Mouse (Mus musculus) myocyte (in vitro differentiated cells): Measurements from ENCODE around the gene Cmtm1. TPM values are rescaled to one million over a fixed set of nuclear protein-coding genes. Genes with fewer than 3 reads are reported as not detected.
"Not testable (repeated sequence)": the region's sequence is repeated elsewhere in the genome, so short reads cannot be mapped to it uniquely, and the experiment has no call there.

Experiments used
- H3K27me3 ChIP-seq: one replicate; pipeline ENCODE4 v1.6.1; 2011; ENCODE audit not compliant: control insufficient read depth, insufficient read depth, insufficient read length
- H3K36me3 ChIP-seq: one replicate; pipeline ENCODE4 v1.6.1; 2011; ENCODE audit not compliant: control insufficient read depth, insufficient read depth
- H3K4me2 ChIP-seq: one replicate; pipeline ENCODE4 v1.6.1; 2011; ENCODE audit warnings: low read depth, control low read depth
- H3K4me3 ChIP-seq: one replicate; pipeline ENCODE4 v1.5.1; 2011; ENCODE audit warnings: mild to moderate bottlenecking, control low read depth, moderate library complexity
- H3K79me2 ChIP-seq: one replicate; pipeline ENCODE4 v1.6.1; 2011; ENCODE audit not compliant: control insufficient read depth, insufficient read depth
- H3ac ChIP-seq: one replicate; pipeline ENCODE4 v1.6.1; 2011; ENCODE audit not compliant: control insufficient read depth, insufficient read length
- CEBPB ChIP-seq: IDR thresholded peaks from 2 replicates; pipeline ENCODE4 v1.6.1; 2011; ENCODE audit warnings: mild to moderate bottlenecking, moderate library complexity; ENCODE audit not compliant: poor library complexity, insufficient read depth, severe bottlenecking
- E2F4 ChIP-seq: IDR thresholded peaks from one replicate; pipeline ENCODE4 v1.6.1; 2011; ENCODE audit warnings: mild to moderate bottlenecking, control low read depth, moderate library complexity; ENCODE audit not compliant: insufficient read depth
- MAX ChIP-seq: IDR thresholded peaks from one replicate; pipeline ENCODE4 v1.6.1; 2011; ENCODE audit warnings: low read depth, mild to moderate bottlenecking, control low read depth
- MYOD1 ChIP-seq, 3 experiments: IDR thresholded peaks; one replicate each; pipeline ENCODE4 v1.6.1; 2011; ENCODE audit warnings: control low read depth in 2 of 3, low read depth in 2 of 3, mild to moderate bottlenecking in 2 of 3, moderate library complexity in 1 of 3; ENCODE audit not compliant: insufficient read length in 2 of 3, control insufficient read depth in 1 of 3
- MYOG ChIP-seq, 3 experiments: IDR thresholded peaks; one replicate each; pipeline ENCODE4 v1.6.1; 2011; ENCODE audit warnings: control low read depth in 2 of 3, low read depth in 2 of 3, mild to moderate bottlenecking in 2 of 3; ENCODE audit not compliant: insufficient read length in 2 of 3, control insufficient read depth in 1 of 3, insufficient read depth in 1 of 3
- POLR2A ChIP-seq: IDR thresholded peaks from one replicate; pipeline ENCODE4 v1.6.1; 2011; ENCODE audit warnings: low read depth, mild to moderate bottlenecking, control low read depth, moderate library complexity; ENCODE audit not compliant: insufficient read length
- POLR2AphosphoS2 ChIP-seq: IDR thresholded peaks from one replicate; pipeline ENCODE4 v1.6.1; 2011; ENCODE audit warnings: low read depth, control low read depth; ENCODE audit not compliant: insufficient read length
- REST ChIP-seq: IDR thresholded peaks from one replicate; pipeline ENCODE4 v1.6.1; 2011; ENCODE audit warnings: mild to moderate bottlenecking, control low read depth, moderate library complexity; ENCODE audit not compliant: insufficient read depth, insufficient read length
- SRF ChIP-seq: IDR thresholded peaks from one replicate; pipeline ENCODE4 v1.6.1; 2011; ENCODE audit warnings: low read depth; ENCODE audit not compliant: control insufficient read depth, insufficient read length
- TCF12 ChIP-seq: IDR thresholded peaks from one replicate; pipeline ENCODE4 v1.6.1; 2011; ENCODE audit warnings: mild to moderate bottlenecking, control low read depth; ENCODE audit not compliant: poor library complexity, insufficient read depth, severe bottlenecking
- TCF3 ChIP-seq: IDR thresholded peaks from one replicate; pipeline ENCODE4 v1.6.1; 2011; ENCODE audit warnings: low read depth, control low read depth; ENCODE audit not compliant: insufficient read length
- USF1 ChIP-seq: IDR thresholded peaks from one replicate; pipeline ENCODE4 v1.6.1; 2011; ENCODE audit warnings: low read depth, mild to moderate bottlenecking, control low read depth, moderate library complexity
- polyA plus RNA-seq: library from polyadenylated mRNA; unstranded; fragments of >200 nt; fragmentation: generic; extraction: Trizol; gene quantifications from one replicate; pipeline ENCODE4 v1.2.1, GENCODE M21; 2012; ENCODE audit warnings: missing spikeins

The Cmtm1 gene
- polyA plus RNA-seq, 1 experiment: not detected

DNA sequence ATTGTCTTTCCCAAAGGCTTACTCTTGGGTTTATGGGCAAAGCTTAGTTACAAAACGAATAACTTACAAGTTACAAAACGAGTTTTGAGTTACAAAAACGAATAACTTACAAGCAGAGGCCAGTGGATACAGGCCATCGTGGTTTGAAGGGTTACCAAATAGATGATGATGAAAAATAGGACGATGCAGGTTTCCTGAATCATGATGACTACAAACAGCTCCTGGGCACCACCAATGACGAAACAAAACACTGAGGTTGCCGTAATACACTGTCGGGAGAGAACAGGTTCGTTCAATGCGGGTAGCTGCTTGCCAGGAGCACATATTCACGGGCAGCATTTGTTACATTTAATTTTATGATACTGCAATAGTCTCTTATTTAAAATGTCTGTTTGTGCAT is 5.0 kb downstream of the Cmtm1 start:
- H3ac ChIP-seq: no peak overlapping the region
- H3K79me2 ChIP-seq: no peaks in the 10 kb centered on the region
- TF ChIP-seq MYOG (IDR thresholded peaks at IDR 0.05; ENCODE audit: control insufficient read depth in 1 of 3, insufficient read depth in 1 of 3, insufficient read length in 2 of 3, low read depth in 2 of 3) (no peak), POLR2AphosphoS2 (no peak), POLR2A (no peak), REST (no peak), SRF (no peak), E2F4 (no peak), MYOD1 (IDR thresholded peaks at IDR 0.05; ENCODE audit: control insufficient read depth in 1 of 3, insufficient read length in 2 of 3, low read depth in 2 of 3) (no peak), TCF12 (no peak), TCF3 (no peak), MAX (no peak), CEBPB (no peak), USF1 (no peak)
- H3K36me3 ChIP-seq: no peaks in the 10 kb centered on the region
- H3K4me2 ChIP-seq: no peak overlapping the region
- H3K4me3 ChIP-seq: no peak overlapping the region
- H3K27me3 ChIP-seq: peaks cover 9% of the 10 kb centered on the region

DNA sequence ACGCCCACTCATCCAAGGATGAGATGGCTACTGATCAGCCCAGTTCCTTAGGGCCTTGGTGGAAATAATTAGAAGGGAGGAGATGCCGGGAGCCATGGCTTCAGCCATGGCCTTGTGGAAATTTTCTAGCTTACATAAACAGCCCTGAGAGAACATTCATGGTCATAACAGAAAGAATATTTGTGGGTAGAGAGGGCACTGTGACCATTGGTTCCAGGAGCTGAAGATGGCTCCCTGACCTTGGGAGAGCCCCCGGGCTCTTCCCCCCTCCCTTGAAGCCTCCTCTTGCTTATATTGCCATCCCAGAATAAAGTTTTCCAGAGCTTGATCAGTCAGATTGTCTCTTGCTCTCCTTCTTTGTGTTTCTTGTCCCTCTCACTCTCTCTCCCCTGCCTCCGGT is 7.4 kb downstream of the Cmtm1 start:
- H3K4me2 ChIP-seq, H3K27me3 ChIP-seq, H3K79me2 ChIP-seq, H3K4me3 ChIP-seq, H3K36me3 ChIP-seq, H3ac ChIP-seq: not testable (repeated sequence)

DNA sequence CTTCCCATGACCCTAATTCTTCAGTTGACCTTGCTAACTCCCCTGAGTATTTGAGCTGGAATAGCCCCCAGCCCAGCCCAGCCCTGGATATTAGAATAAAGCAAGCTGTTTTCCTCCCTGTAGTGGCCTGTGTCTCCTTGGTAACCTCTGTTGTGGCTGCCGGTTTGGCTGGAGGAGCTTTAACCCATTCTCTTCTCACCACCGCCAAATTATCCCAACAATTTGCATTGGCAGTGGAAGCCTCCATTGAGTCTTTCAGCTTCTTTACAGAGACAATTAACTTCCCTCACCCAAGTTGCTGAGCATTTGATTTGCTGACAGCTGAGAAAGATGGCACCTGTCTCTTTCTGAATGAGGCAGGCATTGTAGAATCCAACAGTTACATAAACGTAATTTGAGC is 8.4 kb downstream of the Cmtm1 start:
- not testable (repeated sequence) for H3K4me3 ChIP-seq, H3K36me3 ChIP-seq, H3K4me2 ChIP-seq, H3K27me3 ChIP-seq, H3ac ChIP-seq, H3K79me2 ChIP-seq

GRCm38 (mm10) chr8:104294396-104294795 is 15.5 kb downstream of the Cmtm1 start:
- TF ChIP-seq USF1 (no peak), MAX (no peak), TCF12 (no peak), TCF3 (no peak), MYOG (IDR thresholded peaks at IDR 0.05; ENCODE audit: control insufficient read depth in 1 of 3, insufficient read depth in 1 of 3, insufficient read length in 2 of 3, low read depth in 2 of 3) (no peak), REST (no peak), POLR2A (no peak), CEBPB (no peak), E2F4 (no peak)
- H3K4me2 ChIP-seq: no peak overlapping the region
- no peaks in the 10 kb centered on the region for H3K79me2 ChIP-seq
- H3K4me3 ChIP-seq: no peak overlapping the region
- H3ac ChIP-seq: no peak overlapping the region
- no peaks in the 10 kb centered on the region for H3K36me3 ChIP-seq
- H3K27me3 ChIP-seq: no peaks in the 10 kb centered on the region

- not testable (repeated sequence) for H3K4me3 ChIP-seq, H3K79me2 ChIP-seq, H3K4me2 ChIP-seq, H3K36me3 ChIP-seq, H3K27me3 ChIP-seq, H3ac ChIP-seq
Measured at GRCm38 (mm10) chr8:104293081-104293480, 16.9 kb downstream of the Cmtm1 start, which contains the start of gene Cmtm2a. Cmtm2a (minus strand) TSS chr8:104293181.

DNA sequence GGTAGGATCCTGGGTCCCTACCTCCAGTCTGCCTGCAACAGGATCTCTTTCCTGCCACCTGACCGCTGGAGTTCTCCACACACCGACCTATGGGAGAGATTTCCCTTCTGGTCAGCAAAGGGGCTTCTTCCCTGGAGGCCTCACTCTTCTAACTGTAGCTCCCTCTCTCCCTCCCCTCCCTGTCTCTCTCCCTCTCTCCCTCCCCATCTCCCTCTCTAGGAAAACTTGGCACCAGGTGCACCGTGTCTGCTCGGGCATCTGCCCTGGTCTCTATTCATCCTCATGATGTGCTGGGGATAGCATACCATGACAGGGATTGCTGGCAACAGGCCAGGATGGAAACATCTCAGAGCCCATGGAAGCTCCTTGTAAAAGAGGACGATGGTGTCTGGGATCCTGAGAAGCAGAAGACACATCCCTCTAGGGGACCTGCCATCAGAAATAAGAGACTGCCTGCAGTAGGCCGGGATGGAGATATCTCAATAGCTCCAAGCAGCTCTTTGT is 41.0 kb downstream of the Cmtm1 start:
- H3ac ChIP-seq: no peak overlapping the region
- no peaks in the 10 kb centered on the region for H3K36me3 ChIP-seq
- no peak for TF ChIP-seq MYOG (IDR thresholded peaks at IDR 0.05; ENCODE audit: control insufficient read depth in 1 of 3, insufficient read depth in 1 of 3, insufficient read length in 2 of 3, low read depth in 2 of 3)
- no peak for TF ChIP-seq MYOD1 (IDR thresholded peaks at IDR 0.05; ENCODE audit: control insufficient read depth in 1 of 3, insufficient read length in 2 of 3, low read depth in 2 of 3)
- no peak for TF ChIP-seq SRF
- TF ChIP-seq POLR2A: no peak
- TF ChIP-seq TCF3: no peak
- TF ChIP-seq POLR2AphosphoS2: no peak
- no peak for TF ChIP-seq E2F4
- no peak overlapping the region for H3K4me3 ChIP-seq
- H3K4me2 ChIP-seq: no peak overlapping the region
- H3K79me2 ChIP-seq: no peaks in the 10 kb centered on the region
- no peaks in the 10 kb centered on the region for H3K27me3 ChIP-seq
